Mouse (Mus musculus) left cerebral cortex, postnatal 10 days (tissue): Measurements from ENCODE around the gene Usp39. TPM values are rescaled to one million over a fixed set of nuclear protein-coding genes. Genes with fewer than 3 reads are reported as not detected.

Experiments used
- DNase-seq, 2 experiments: peaks; one replicate each; pipeline ENCODE4 v3.0.0; 2021 to 2022; ENCODE audit warnings: low spot score in 2 of 2, mixed read lengths in 1 of 2; ENCODE audit errors: extremely low spot score in 1 of 2
- intact Hi-C: fragments of 180-260 bp; cut with DNase I; formaldehyde crosslinking; loops from one replicate; pipeline ENCODE4 v1.15.1; 2025
- total RNA-seq, 2 experiments: library from RNA; stranded (reverse); gene quantifications; 2 replicates each; pipeline ENCODE4 v1.2.3; 2021

Gene Usp39
- total RNA-seq, 2 experiments from 2014 or later, result 31.8 to 33.6 TPM

DNA sequence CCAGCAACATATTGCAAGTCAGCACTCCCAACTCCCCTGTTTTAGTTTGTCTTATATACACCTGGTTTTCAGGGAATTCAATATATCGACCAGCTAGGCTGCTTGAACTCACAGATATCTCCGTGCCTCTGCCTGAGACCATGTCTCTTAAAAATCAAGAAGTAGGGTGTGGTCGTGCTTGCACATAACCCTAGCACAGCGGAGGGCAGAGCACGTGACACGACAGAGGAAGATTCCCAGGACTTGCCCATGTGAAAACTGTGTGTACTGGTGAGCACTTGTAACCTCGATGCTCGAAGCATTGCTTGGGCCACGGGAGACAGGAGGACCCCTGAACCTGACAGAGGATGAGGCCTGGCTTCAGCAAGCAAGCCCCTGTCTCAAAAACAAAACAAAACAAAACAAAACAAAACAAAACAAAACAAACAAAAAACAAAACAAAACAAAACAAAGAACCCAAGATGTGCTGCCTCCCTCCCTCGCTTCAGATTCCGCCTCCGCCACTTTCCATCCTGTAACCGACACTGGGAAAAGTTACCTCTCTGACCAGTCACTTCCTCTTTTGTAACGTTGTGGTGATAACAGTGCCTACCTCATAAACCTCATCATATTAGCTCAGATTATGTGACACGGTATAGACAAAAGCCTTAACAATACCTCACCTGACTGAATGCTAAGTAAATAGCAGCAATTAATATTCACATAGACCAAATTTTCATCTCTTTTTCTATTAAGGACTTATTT lies 30.0 kb upstream of the Usp39 start:
- no peak for DNase-seq
- intact Hi-C loops, result no loop called here

DNA sequence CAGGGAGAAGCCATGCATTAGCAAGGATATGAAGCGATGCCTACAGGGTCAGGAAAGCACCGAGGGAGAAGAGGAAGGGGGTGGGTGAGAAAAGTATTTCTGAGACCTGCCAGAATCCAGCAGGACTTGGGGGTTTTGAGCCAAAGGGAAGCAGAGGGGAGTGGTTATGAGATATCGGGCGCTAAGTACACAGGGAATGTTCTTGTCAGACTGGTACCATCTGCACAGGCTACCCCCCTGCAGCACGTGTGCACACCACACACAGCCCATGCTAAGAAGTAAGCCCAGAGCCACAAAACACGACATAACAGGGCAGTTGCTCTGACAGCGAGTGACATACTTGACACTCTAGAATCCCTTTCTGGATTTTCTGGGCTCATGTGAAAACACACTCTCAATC lies 29.2 kb upstream of the Usp39 start:
- intact Hi-C loops, result no loop called here
- DNase-seq, result no peak

- intact Hi-C loops, result no loop called here
- no peak for DNase-seq
Observed at GRCm38 (mm10) chr6:72373184-72373583, 28.2 kb upstream of the Usp39 start.

GRCm38 (mm10) chr6:72371571-72371970 lies 26.6 kb upstream of the Usp39 start:
- DNase-seq, result no peak
- intact Hi-C loops, result no loop called here

DNA sequence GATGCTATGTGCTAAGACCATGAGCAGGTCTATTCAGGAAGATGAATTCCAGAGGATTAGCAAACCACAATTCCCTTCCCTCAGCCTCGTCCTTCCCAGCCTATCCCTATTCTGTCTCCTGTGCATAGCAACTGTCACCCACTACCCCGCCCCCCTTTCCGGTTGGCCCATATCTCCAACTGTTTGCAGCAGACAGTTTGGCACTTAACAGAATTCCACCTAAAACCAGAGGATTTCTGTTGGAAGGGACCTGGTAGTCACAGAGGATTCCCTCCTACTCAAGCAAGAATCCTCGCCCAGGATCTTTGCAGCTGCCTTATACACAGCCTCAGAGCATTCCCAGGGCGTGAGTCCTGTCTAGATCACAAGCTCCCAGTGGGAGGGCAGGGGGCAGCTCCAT lies 26.2 kb upstream of the Usp39 start:
- intact Hi-C loops, result no loop called here
- peak in 1 of 2 experiments; percentile 72 for DNase-seq

DNA sequence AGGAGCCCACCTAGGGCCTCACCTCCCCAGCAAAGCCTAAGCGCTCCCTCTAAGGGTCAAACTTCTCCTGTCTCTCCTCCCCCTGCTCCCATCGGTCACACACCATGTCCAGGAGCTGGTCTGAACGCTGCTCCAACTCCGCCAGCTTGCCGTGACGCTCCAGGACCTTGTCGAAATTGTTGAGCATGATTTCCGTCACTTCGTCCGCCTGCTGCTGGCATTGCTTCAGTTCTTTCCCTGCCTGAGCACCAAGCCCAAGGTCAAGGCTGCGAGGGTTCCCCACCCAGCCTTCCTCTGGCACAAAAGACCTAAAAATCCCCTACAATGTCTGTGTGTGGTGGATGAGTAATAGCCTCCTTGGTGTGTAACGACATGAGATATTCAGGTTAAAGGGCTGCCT lies 25.1 kb upstream of the Usp39 start:
- intact Hi-C loops, result no loop called here
- DNase-seq, result no peak

- no peak for DNase-seq
- intact Hi-C loops, result no loop called here
Observed at GRCm38 (mm10) chr6:72369557-72369956, 24.6 kb upstream of the Usp39 start.

DNA sequence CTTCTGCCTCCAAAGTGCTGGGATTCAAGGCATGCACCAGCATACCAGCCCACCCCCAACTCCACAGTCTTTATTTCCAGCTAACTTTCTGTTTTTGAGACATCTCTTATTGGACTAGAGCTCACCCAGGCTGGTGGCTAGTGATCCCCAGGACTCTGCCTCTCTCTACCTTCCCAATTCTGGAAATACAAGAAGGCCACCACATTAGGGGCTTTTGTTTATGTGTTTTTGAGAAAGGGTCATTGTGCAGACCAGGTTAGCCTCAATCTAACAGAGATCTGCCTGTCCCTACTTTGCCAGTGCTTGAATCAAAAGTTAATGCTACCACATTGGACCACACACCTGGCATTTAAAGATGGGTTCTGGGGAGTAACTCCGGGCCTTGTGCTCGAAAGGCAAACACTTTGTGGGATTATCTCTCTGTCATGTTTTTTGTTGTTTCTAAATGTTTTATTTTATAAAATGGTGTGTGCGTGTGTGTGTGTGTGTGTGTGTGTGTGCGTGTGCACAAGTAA lies 22.5 kb upstream of the Usp39 start:
- DNase-seq, result no peak
- intact Hi-C loops, result no loop called here

- intact Hi-C loops, result no loop called here
- DNase-seq, result no peak
Observed at GRCm38 (mm10) chr6:72366844-72367443, 22.0 kb upstream of the Usp39 start, which contains the start of gene Rnf181. TSS of gene Rnf181 (minus strand) at chr6:72366956.

DNA sequence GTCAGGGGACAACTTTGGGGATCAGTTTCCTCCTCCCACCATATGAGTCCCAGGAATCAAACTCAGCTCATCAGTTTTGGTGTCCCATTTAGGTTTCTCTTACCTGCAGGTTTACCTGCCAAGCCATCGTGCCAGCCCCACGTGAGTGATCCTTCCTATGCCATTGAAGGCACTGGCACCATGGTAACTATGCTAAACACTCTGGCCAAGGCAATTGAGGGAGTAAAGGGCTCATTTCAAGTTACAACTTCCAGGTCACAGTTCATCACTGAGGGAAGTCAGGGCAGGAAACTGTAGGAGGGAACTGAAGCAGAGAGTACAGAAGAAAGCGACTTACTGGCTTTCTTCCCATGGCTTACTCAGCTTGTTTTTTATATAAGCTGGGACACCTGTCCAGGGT lies 21.3 kb upstream of the Usp39 start:
- no peak for DNase-seq
- intact Hi-C loops, result no loop called here

GRCm38 (mm10) chr6:72364985-72365384 lies 20.0 kb upstream of the Usp39 start:
- DNase-seq, result no peak
- intact Hi-C loops, result loop anchor here (5.0 kb wide), 1 partner anchor 42 kb away; no protein-coding TSS in a partner anchor

DNA sequence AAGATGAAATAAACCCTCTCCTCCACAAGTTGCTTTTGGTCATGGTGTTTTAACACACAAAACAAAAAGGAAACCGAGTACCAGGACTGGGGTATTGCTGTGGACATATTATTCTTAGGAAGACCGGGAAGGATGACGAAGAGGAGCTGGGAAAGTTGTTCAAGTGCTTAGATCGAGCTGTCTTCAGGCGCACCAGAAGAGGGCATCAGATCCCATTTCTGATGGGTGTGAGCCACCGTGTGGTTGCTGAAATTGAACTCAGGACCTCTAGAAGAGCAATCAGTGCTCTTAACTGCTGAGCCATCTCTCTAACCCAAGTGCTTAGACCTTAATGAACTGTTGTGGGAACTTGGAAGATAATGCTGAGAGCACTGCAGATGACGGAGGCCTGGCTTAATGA lies 19.0 kb upstream of the Usp39 start:
- no peak for DNase-seq
- intact Hi-C loops, result loop anchor here (5.0 kb wide), 1 partner anchor 43 kb away; no protein-coding TSS in a partner anchor

- peak; percentile 94 to 97 for DNase-seq
- intact Hi-C loops, result loop anchor here (5.0 kb wide), 1 partner anchor 45 kb away; no protein-coding TSS in a partner anchor
Observed at GRCm38 (mm10) chr6:72362132-72363028, 17.4 kb upstream of the Usp39 start.

DNA sequence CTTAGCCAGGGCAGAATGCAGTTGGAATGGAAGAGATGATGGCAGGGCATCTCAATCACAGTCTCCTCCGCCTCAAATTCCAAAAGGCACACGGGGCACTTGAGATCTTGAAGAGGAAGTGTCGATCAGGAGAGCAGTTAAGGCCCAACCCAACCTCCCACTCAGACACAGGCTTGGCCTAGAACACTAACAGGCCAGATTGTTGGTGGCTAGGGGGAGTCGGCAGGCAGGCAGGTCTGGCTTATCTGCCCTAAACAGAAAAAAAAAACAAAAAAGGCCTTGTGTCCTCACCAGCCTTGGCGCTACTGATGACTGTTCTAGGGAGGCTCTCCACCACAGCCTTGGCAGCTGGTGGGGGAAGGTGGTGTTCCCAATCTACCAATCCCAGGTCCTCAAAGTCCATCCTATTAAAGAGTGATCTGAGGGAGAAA lies 16.2 kb upstream of the Usp39 start:
- DNase-seq, result peak in 1 of 2 experiments; percentile 17
- intact Hi-C loops, result loop anchor here (5.0 kb wide), 1 partner anchor 46 kb away; no protein-coding TSS in a partner anchor

DNA sequence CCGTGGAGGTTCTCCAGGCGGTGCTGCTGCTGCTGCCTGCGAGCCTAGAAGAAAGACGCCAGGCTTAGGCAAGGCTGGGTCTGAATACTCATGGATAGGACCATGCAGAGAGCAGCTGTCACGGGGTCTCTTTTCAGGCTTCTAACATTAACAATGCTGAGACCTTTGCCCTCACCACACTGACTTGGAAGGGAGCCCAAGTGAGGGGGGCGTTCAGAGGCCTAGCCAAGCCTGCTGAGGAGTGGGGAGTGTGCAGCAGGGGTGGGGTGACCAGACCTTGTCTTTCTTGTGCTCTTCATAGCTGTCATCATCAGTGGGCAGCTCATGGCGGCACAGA lies 15.6 kb upstream of the Usp39 start:
- intact Hi-C loops, result loop anchor here (5.0 kb wide), 1 partner anchor 47 kb away; no protein-coding TSS in a partner anchor
- DNase-seq, result peak in 1 of 2 experiments; percentile 48

GRCm38 (mm10) chr6:72359891-72360598 lies 15.1 kb upstream of the Usp39 start:
- no peak for DNase-seq
- intact Hi-C loops, result loop anchor here (5.0 kb wide), 1 partner anchor 47 kb away; no protein-coding TSS in a partner anchor

- intact Hi-C loops, result no loop called here
- DNase-seq, result no peak
Observed at GRCm38 (mm10) chr6:72359343-72359742, 14.4 kb upstream of the Usp39 start.

DNA sequence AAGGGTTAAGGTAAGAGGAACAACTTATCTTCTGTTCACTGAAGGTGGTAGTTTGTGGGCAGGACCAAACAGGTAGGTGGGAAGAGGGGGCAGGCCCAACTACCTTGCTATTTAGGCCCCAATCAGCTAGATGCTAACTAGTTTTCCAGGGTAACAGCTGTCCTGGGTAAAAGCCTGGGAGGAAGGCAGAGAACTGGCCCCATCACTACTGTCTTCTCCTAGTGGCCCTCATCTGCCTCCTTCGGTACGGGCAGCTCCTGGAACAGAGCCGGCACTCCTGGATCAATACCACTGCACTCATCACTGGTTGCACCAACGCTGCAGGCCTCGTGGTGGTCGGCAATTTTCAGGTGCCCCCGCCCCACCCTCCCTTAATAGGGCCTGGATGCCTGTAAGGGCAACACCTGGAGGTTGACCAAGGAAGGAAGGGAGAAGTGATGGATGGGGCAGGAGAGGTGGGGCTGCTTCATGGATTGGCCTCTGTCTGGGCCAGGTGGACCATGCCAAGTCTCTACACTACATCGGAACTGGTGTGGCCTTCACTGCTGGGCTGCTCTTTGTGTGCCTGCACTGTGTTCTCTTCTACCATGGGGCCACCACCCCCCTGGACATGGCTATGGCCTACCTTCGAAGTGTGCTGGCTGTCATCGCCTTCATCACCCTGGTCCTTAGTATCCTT lies 13.2 kb upstream of the Usp39 start:
- DNase-seq, result no peak
- intact Hi-C loops, result no loop called here
